Mouse (Mus musculus) stomach, postnatal 0 days (tissue): ENCODE data around the gene Osbpl8.

Experiments used
- CTCF ChIP-seq: IDR thresholded peaks from 2 replicates; pipeline ENCODE4 v1.5.1; 2016; ENCODE audit warnings: antibody characterized with exemption, low read depth, mild to moderate bottlenecking, moderate library complexity
- EP300 ChIP-seq: optimal IDR thresholded peaks from 2 replicates; pipeline ENCODE3; 2016; ENCODE audit warnings: antibody characterized with exemption

GRCm38 (mm10) chr10:111127388-111127787 lies 37.2 kb upstream of the Osbpl8 start:
- no peak for TF ChIP-seq CTCF
- TF ChIP-seq EP300, result no peak
